17 mouse cellular contexts compared by ENCODE assay signal in genomic region chr5:76065227-76065626, GRCm38 (mm10).
"Had no signal": no experiment of that assay in that cellular context is flagged by ENCODE, and none has a peak within 500 bp of the region (broad histone marks: within the 10 kb centered on the region; RNA-seq: fewer than 3 reads in every experiment).

No protein-coding gene starts in this region.

- H3K9me3 ChIP-seq: liver, embryonic 15.5 days; lung, embryonic 15.5 days; megakaryocyte, embryonic 14.5 days; midbrain, embryonic 12.5 days; neural tube, embryonic 12.5 days; stomach, embryonic 15.5 days had no signal

- H3K9ac ChIP-seq: liver, embryonic 15.5 days; liver, postnatal 0 days; lung, embryonic 15.5 days; midbrain, embryonic 12.5 days; neural tube, embryonic 12.5 days; stomach, embryonic 15.5 days had no signal

- H3K36me3 ChIP-seq: liver, embryonic 15.5 days; lung, embryonic 15.5 days; midbrain, embryonic 12.5 days; neural tube, embryonic 12.5 days; stomach, embryonic 15.5 days had no signal

- H3K4me2 ChIP-seq: liver, embryonic 15.5 days; lung, embryonic 15.5 days; midbrain, embryonic 12.5 days; neural tube, embryonic 12.5 days; stomach, embryonic 15.5 days had no signal

- H3K4me3 ChIP-seq: liver, embryonic 15.5 days; lung, embryonic 15.5 days; megakaryocyte, embryonic 14.5 days; midbrain, embryonic 12.5 days; neural tube, embryonic 12.5 days; stomach, embryonic 15.5 days had no signal

- DNase-seq: liver, postnatal 0 days; lung, adult 2 months; lung, postnatal 14 days; lung, postnatal 36 days; midbrain, embryonic 14.5 days; thymus, adult 2 months; thymus, postnatal 25 days; thymus, postnatal 4 days had no signal

- H3K27me3 ChIP-seq: lung, embryonic 15.5 days; midbrain, embryonic 12.5 days; neural tube, embryonic 12.5 days; stomach, embryonic 15.5 days had no signal

- ATAC-seq: liver, postnatal 0 days; lung, postnatal 0 days had no signal

- H3K27ac ChIP-seq: liver, embryonic 15.5 days; lung, embryonic 15.5 days; macrophage; midbrain, embryonic 12.5 days; neural tube, embryonic 12.5 days; stomach, embryonic 15.5 days; stomach, postnatal 0 days had no signal

- H3K4me1 ChIP-seq: midbrain, embryonic 12.5 days; neural tube, embryonic 12.5 days had no signal
